Mouse (Mus musculus) midbrain, embryonic 15.5 days (tissue): Measurements from ENCODE around the gene Gm20388. TPM values are rescaled to one million over a fixed set of nuclear protein-coding genes. Genes with fewer than 3 reads are reported as not detected.

Experiments used
- ATAC-seq: fragments of 200-750 bp; cut with Nextera tagmentation; replicated peaks from 2 replicates; pipeline ENCODE4 v1.8.0; 2017; ENCODE audit warnings: moderate TSS enrichment
- H3K27ac ChIP-seq: fragments of 300-500 bp; sonication (generic); 2 replicates; pipeline ENCODE4 v1.5.1; 2015; ENCODE audit warnings: mild to moderate bottlenecking, inconsistent platforms
- H3K27me3 ChIP-seq: fragments of 300-500 bp; sonication (generic); replicated peaks from 2 replicates; pipeline ENCODE4 v1.6.1; 2015; ENCODE audit warnings: inconsistent platforms
- H3K36me3 ChIP-seq: fragments of 300-500 bp; sonication (generic); replicated peaks from 2 replicates; pipeline ENCODE4 v1.6.1; 2015; ENCODE audit warnings: inconsistent platforms
- H3K4me1 ChIP-seq: fragments of 300-500 bp; sonication (generic); 2 replicates; pipeline ENCODE4 v1.6.1; 2015; ENCODE audit warnings: inconsistent platforms
- H3K4me2 ChIP-seq: fragments of 300-500 bp; sonication (generic); 2 replicates; pipeline ENCODE4 v1.6.1; 2015; ENCODE audit warnings: inconsistent platforms, mild to moderate bottlenecking, moderate library complexity
- H3K4me3 ChIP-seq: fragments of 300-500 bp; sonication (generic); 2 replicates; pipeline ENCODE4 v1.5.1; 2015; ENCODE audit warnings: mild to moderate bottlenecking, inconsistent platforms
- H3K9ac ChIP-seq: fragments of 300-500 bp; sonication (generic); 2 replicates; pipeline ENCODE4 v1.6.1; 2015; ENCODE audit warnings: mild to moderate bottlenecking, inconsistent platforms
- H3K9me3 ChIP-seq: fragments of 300-500 bp; sonication (generic); 2 replicates; pipeline ENCODE4 v1.6.1; 2016; ENCODE audit warnings: inconsistent platforms
- WGBS: fragments of 180-500 bp; shearing (Covaris S2); methylation state at CpG from one replicate; pipeline ENCODE4 v1.1.7; 2015; ENCODE audit warnings: mixed read lengths; 5-methylcytosine and 5-hydroxymethylcytosine counted together
- polyA plus RNA-seq: library from polyadenylated mRNA; unstranded; fragments of >200 nt; fragmentation: Nextera tagmentation; extraction: Ambion mirVana; gene quantifications from 2 replicates; pipeline ENCODE4 v1.2.1, GENCODE M21; 2015

Gm20388 gene
- polyA plus RNA-seq, 1 experiment from 2014 or later, result 5.6 TPM

GRCm38 (mm10) chr8:122779255-122779654 is 2868.6 kb downstream of the Gm20388 start:
- WGBS, result 87% methylated on average over 9 of the region's 9 CpGs
- Histone ChIP-seq H3K4me2 (no peak overlapping the region), H3K27me3 (no peaks in the 10 kb centered on the region), H3K4me3 (no peak overlapping the region), H3K36me3 (peaks cover 15% of the 10 kb centered on the region; the same call in 1 of the 2 replicates), H3K27ac (no peak overlapping the region), H3K4me1 (peaks cover 16% of the 10 kb centered on the region), H3K9me3 (no peaks in the 10 kb centered on the region), H3K9ac (no peak overlapping the region)
- no peak for ATAC-seq

- H3K27ac ChIP-seq, result no peak overlapping the region
- no peak overlapping the region for H3K9ac ChIP-seq
- H3K9me3 ChIP-seq, result no peaks in the 10 kb centered on the region
- H3K4me1 ChIP-seq, result no peaks in the 10 kb centered on the region
- H3K4me2 ChIP-seq, result no peak overlapping the region
- H3K36me3 ChIP-seq, result peaks cover 19% of the 10 kb centered on the region; the same call in 1 of the 2 replicates
- H3K27me3 ChIP-seq, result no peaks in the 10 kb centered on the region
- 41% methylated on average over 1 of the region's 1 CpGs for WGBS
- ATAC-seq, result no peak
- no peak overlapping the region for H3K4me3 ChIP-seq
These were observed 2874.1 kb downstream of the Gm20388 start for GRCm38 (mm10) chr8:122784756-122785155.

- Histone ChIP-seq H3K4me2 (no peak overlapping the region), H3K4me1 (peaks cover 11% of the 10 kb centered on the region), H3K27ac (no peak overlapping the region), H3K36me3 (peaks cover 10% of the 10 kb centered on the region; the same call in 1 of the 2 replicates), H3K9me3 (no peaks in the 10 kb centered on the region), H3K27me3 (no peaks in the 10 kb centered on the region), H3K4me3 (no peak overlapping the region), H3K9ac (no peak overlapping the region)
- 92% methylated on average over 5 of the region's 5 CpGs for WGBS
- ATAC-seq, result no peak
These were observed 2879.2 kb downstream of the Gm20388 start for GRCm38 (mm10) chr8:122789796-122790195.

- peaks cover 10% of the 10 kb centered on the region; the same call in 1 of the 2 replicates for H3K36me3 ChIP-seq
- ATAC-seq, result peak; percentile 67
- H3K4me2 ChIP-seq, result no peak overlapping the region
- WGBS, result 55% methylated on average over 18 of the region's 18 CpGs
- H3K9me3 ChIP-seq, result no peaks in the 10 kb centered on the region
- H3K27ac ChIP-seq, result peak overlapping the region; percentile 72
- no peak overlapping the region; the same call in 1 of the 2 replicates for H3K9ac ChIP-seq
- no peak overlapping the region for H3K4me3 ChIP-seq
- peaks cover 11% of the 10 kb centered on the region for H3K4me1 ChIP-seq
- no peaks in the 10 kb centered on the region for H3K27me3 ChIP-seq
These were observed 2882.9 kb downstream of the Gm20388 start for GRCm38 (mm10) chr8:122793375-122794174.

- H3K4me3 ChIP-seq, result no peak overlapping the region
- no peak for ATAC-seq
These were observed 2883.5 kb downstream of the Gm20388 start for GRCm38 (mm10) chr8:122794175-122794454.

GRCm38 (mm10) chr8:122803906-122804761 is 2893.5 kb downstream of the Gm20388 start:
- Histone ChIP-seq H3K4me3 (no peak overlapping the region), H3K27ac (peak overlapping the region; percentile 88), H3K27me3 (no peaks in the 10 kb centered on the region), H3K9ac (peak overlapping the region; percentile 23; the same call in 1 of the 2 replicates), H3K36me3 (no peaks in the 10 kb centered on the region), H3K4me1 (peaks cover 58% of the 10 kb centered on the region), H3K4me2 (0 out of 2 replicates have a peak overlapping the region, but pooled peaks have one; percentile 4), H3K9me3 (no peaks in the 10 kb centered on the region)
- WGBS, result 11% methylated on average over 15 of the region's 15 CpGs
- ATAC-seq, result peak; percentile 91

More at GRCm38 (mm10) chr8:122794175-122794454, 2883.5 kb downstream of the Gm20388 start:
- H3K9ac ChIP-seq, result no peak overlapping the region; the same call in 1 of the 2 replicates
- H3K9me3 ChIP-seq, result no peaks in the 10 kb centered on the region
- WGBS, result 58% methylated on average over 5 of the region's 5 CpGs
- no peaks in the 10 kb centered on the region for H3K27me3 ChIP-seq
- no peak overlapping the region for H3K4me2 ChIP-seq
- H3K4me1 ChIP-seq, result peaks cover 11% of the 10 kb centered on the region
- peak overlapping the region; percentile 72 for H3K27ac ChIP-seq
- H3K36me3 ChIP-seq, result peaks cover 7% of the 10 kb centered on the region; the same call in 1 of the 2 replicates

- H3K36me3 ChIP-seq, result no peaks in the 10 kb centered on the region
- H3K9me3 ChIP-seq, result no peaks in the 10 kb centered on the region
- H3K4me1 ChIP-seq, result peaks cover 58% of the 10 kb centered on the region
- WGBS, result 19% methylated on average over 3 of the region's 3 CpGs
- H3K27ac ChIP-seq, result peak overlapping the region; percentile 88
- no peak overlapping the region for H3K4me2 ChIP-seq
- H3K27me3 ChIP-seq, result no peaks in the 10 kb centered on the region
- H3K9ac ChIP-seq, result no peak overlapping the region
- no peak for ATAC-seq
- H3K4me3 ChIP-seq, result no peak overlapping the region
These were observed 2894.7 kb downstream of the Gm20388 start for GRCm38 (mm10) chr8:122805349-122805748.

- 32% methylated on average over 7 of the region's 7 CpGs for WGBS
- Histone ChIP-seq H3K9me3 (no peaks in the 10 kb centered on the region), H3K36me3 (no peaks in the 10 kb centered on the region), H3K9ac (peak overlapping the region; percentile 2; the same call in 1 of the 2 replicates), H3K4me1 (peaks cover 69% of the 10 kb centered on the region), H3K4me2 (no peak overlapping the region), H3K27ac (peak overlapping the region; percentile 88), H3K4me3 (no peak overlapping the region), H3K27me3 (no peaks in the 10 kb centered on the region)
- no peak for ATAC-seq
These were observed 2896.4 kb downstream of the Gm20388 start for GRCm38 (mm10) chr8:122806956-122807538.

GRCm38 (mm10) chr8:122807907-122808306 is 2897.3 kb downstream of the Gm20388 start:
- H3K4me2 ChIP-seq, result no peak overlapping the region
- no peaks in the 10 kb centered on the region for H3K36me3 ChIP-seq
- 74% methylated on average over 4 of the region's 4 CpGs for WGBS
- H3K9ac ChIP-seq, result no peak overlapping the region
- no peaks in the 10 kb centered on the region for H3K27me3 ChIP-seq
- no peaks in the 10 kb centered on the region for H3K9me3 ChIP-seq
- H3K4me1 ChIP-seq, result peaks cover 75% of the 10 kb centered on the region
- H3K27ac ChIP-seq, result peak overlapping the region; percentile 88; the same call in 1 of the 2 replicates
- no peak for ATAC-seq
- H3K4me3 ChIP-seq, result no peak overlapping the region

GRCm38 (mm10) chr8:122810376-122810775 is 2899.7 kb downstream of the Gm20388 start:
- 0 out of 2 replicates have a peak overlapping the region, but pooled peaks have one; percentile 25 for H3K27ac ChIP-seq
- no peaks in the 10 kb centered on the region for H3K36me3 ChIP-seq
- WGBS, result 79% methylated on average over 8 of the region's 8 CpGs
- H3K4me3 ChIP-seq, result no peak overlapping the region
- H3K9me3 ChIP-seq, result no peaks in the 10 kb centered on the region
- peaks cover 57% of the 10 kb centered on the region for H3K4me1 ChIP-seq
- no peaks in the 10 kb centered on the region for H3K27me3 ChIP-seq
- H3K4me2 ChIP-seq, result no peak overlapping the region
- no peak overlapping the region for H3K9ac ChIP-seq
- ATAC-seq, result no peak

GRCm38 (mm10) chr8:122811870-122812494 is 2901.3 kb downstream of the Gm20388 start:
- 63% methylated on average over 16 of the region's 16 CpGs for WGBS
- peak; percentile 65 for ATAC-seq
- no peak overlapping the region for H3K4me3 ChIP-seq
- no peak overlapping the region for H3K9ac ChIP-seq
- no peak overlapping the region for H3K4me2 ChIP-seq
- H3K27ac ChIP-seq, result peak overlapping the region; percentile 71
- no peaks in the 10 kb centered on the region for H3K9me3 ChIP-seq
- no peaks in the 10 kb centered on the region for H3K36me3 ChIP-seq
- no peaks in the 10 kb centered on the region for H3K27me3 ChIP-seq
- peaks cover 41% of the 10 kb centered on the region for H3K4me1 ChIP-seq
